In genomic region chr17:74564151-74564550, GRCm38 (mm10) we compare ENCODE assay signal across 20 mouse cellular contexts.
"Had no signal": no experiment of that assay in that cellular context is flagged by ENCODE, and none has a peak within 500 bp of the region (broad histone marks: within the 10 kb centered on the region; RNA-seq: fewer than 3 reads in every experiment).

No protein-coding gene starts in this region.

- H3K9ac ChIP-seq: hindbrain, embryonic 15.5 days; liver, embryonic 12.5 days; liver, embryonic 15.5 days; lung, embryonic 15.5 days; neural tube, embryonic 12.5 days; neural tube, embryonic 15.5 days had no signal

- ATAC-seq: liver, embryonic 12.5 days had no signal

- DNase-seq: kidney, postnatal 10 days; lung, adult 18-20 months; lung, postnatal 10 days; lung, postnatal 36 days; midbrain, embryonic 14.5 days; right cerebral cortex, adult 18-20 months; right cerebral cortex, postnatal 14 days; right cerebral cortex, postnatal 4 days; thymus, adult 2 months; thymus, postnatal 14 days; thymus, postnatal 4 days had no signal

- H3K4me1 ChIP-seq: hindbrain, embryonic 15.5 days; liver, embryonic 12.5 days; liver, embryonic 15.5 days; lung, embryonic 15.5 days; megakaryocyte, embryonic 14.5 days; midbrain, embryonic 10.5 days; neural tube, embryonic 12.5 days; neural tube, embryonic 15.5 days had no signal

- H3K9me3 ChIP-seq: hindbrain, embryonic 15.5 days; liver, embryonic 12.5 days; liver, embryonic 15.5 days; lung, embryonic 15.5 days; megakaryocyte, embryonic 14.5 days; midbrain, embryonic 10.5 days; neural tube, embryonic 12.5 days; neural tube, embryonic 15.5 days had no signal

- H3K4me3 ChIP-seq: hindbrain, embryonic 15.5 days; liver, embryonic 12.5 days; liver, embryonic 15.5 days; lung, embryonic 15.5 days; megakaryocyte, embryonic 14.5 days; midbrain, embryonic 10.5 days; neural tube, embryonic 12.5 days; neural tube, embryonic 15.5 days had no signal

- H3K27me3 ChIP-seq: hindbrain, embryonic 15.5 days; liver, embryonic 12.5 days; liver, embryonic 15.5 days; lung, embryonic 15.5 days; megakaryocyte, embryonic 14.5 days; neural tube, embryonic 12.5 days; neural tube, embryonic 15.5 days had no signal

- H3K4me2 ChIP-seq: hindbrain, embryonic 15.5 days; liver, embryonic 12.5 days; liver, embryonic 15.5 days; lung, embryonic 15.5 days; neural tube, embryonic 12.5 days; neural tube, embryonic 15.5 days had no signal

- H3K27ac ChIP-seq: hindbrain, embryonic 15.5 days; liver, embryonic 12.5 days; liver, embryonic 15.5 days; lung, embryonic 15.5 days; midbrain, embryonic 10.5 days; neural tube, embryonic 12.5 days; neural tube, embryonic 15.5 days; stomach, postnatal 0 days had no signal
